Mouse (Mus musculus): ENCODE results near the gene Ppp6r2. TPM values are rescaled to one million over a fixed set of nuclear protein-coding genes. Genes with fewer than 3 reads are reported as not detected.

Ppp6r2 gene
- polyA plus RNA-seq, 1 experiment from 2014 or later = 18.2 TPM

GRCm38 (mm10) chr15:89300600-89300999 is 89.2 kb downstream of the Ppp6r2 start:
- 92% methylated on average over 8 of the region's 8 CpGs for WGBS
- peaks cover 61% of the 10 kb centered on the region for H3K36me3 ChIP-seq (ENCODE audit: control insufficient read depth, insufficient read depth)
- ATAC-seq (replicated peaks; ENCODE audit: extremely low read depth, insufficient read depth, low FRiP score) = no peak
- H3K4me3 ChIP-seq (ENCODE audit: low read length) = no peak overlapping the region
- no peaks in the 10 kb centered on the region for H3K9me3 ChIP-seq (replicated peaks; ENCODE audit: control insufficient read depth, low read length)
- no peak overlapping the region for H3K4me2 ChIP-seq (ENCODE audit: low read depth, low read length)
- H3K27ac ChIP-seq (ENCODE audit: low read length) = no peak overlapping the region
- no peak overlapping the region for H3K9ac ChIP-seq (ENCODE audit: low read length)
- H3K27me3 ChIP-seq (ENCODE audit: control insufficient read depth, insufficient read depth, low read length) = no peaks in the 10 kb centered on the region
- H3K4me1 ChIP-seq (ENCODE audit: control insufficient read depth, insufficient read depth, low read length) = peaks cover 9% of the 10 kb centered on the region

DNA sequence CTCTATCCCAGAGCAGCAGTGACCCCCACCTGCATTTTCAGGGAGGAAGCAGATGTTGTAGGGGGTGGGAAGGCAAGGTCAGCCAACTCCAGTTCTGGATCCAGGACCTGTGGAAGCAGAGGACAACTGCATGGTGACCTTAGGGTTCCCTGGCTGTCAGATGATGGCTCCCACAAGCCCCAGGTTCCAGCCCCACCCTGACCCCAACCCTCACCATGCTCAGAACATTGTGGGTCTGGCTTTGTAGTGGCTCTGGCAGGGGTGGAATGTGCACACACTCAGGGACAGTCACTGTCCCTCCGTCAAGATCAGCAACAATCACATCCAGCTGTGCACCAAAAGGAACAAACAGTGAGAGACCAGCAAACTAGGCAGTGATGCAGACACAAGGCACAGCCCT is 94.6 kb downstream of the Ppp6r2 start:
- no peak overlapping the region for H3K4me3 ChIP-seq (ENCODE audit: low read length)
- peaks cover 15% of the 10 kb centered on the region for H3K4me1 ChIP-seq (ENCODE audit: control insufficient read depth, insufficient read depth, low read length)
- no peak overlapping the region for H3K9ac ChIP-seq (ENCODE audit: low read length)
- H3K36me3 ChIP-seq (ENCODE audit: control insufficient read depth, insufficient read depth) = peaks cover 39% of the 10 kb centered on the region
- H3K27ac ChIP-seq (ENCODE audit: low read length) = no peak overlapping the region
- H3K9me3 ChIP-seq (replicated peaks; ENCODE audit: control insufficient read depth, low read length) = no peaks in the 10 kb centered on the region
- no peaks in the 10 kb centered on the region for H3K27me3 ChIP-seq (ENCODE audit: control insufficient read depth, insufficient read depth, low read length)
- WGBS = 65% methylated on average over 1 of the region's 1 CpGs
- no peak overlapping the region for H3K4me2 ChIP-seq (ENCODE audit: low read depth, low read length)
- no peak for ATAC-seq (replicated peaks; ENCODE audit: extremely low read depth, insufficient read depth, low FRiP score)

DNA sequence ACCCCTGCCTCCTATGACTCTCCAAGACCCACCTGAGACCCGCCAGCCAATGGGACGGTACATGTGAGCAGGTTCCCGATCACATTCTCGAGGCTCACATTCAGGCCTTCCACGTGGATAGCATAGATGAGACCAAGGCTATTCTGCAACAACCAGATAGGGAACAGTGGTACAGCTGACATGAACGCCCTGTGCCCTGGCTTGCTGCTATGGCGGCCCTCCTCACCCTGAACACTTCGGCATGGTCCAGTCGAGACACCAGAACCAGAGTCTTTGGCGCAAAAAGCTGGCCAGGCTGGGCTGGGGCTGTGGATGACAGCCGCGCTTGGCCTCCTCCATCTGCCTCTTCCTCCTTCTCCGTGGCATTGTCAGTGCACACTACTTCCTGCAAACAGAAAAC is 96.1 kb downstream of the Ppp6r2 start:
- WGBS = 89% methylated on average over 13 of the region's 13 CpGs
- Histone ChIP-seq H3K9me3 (replicated peaks; ENCODE audit: control insufficient read depth, low read length) (no peaks in the 10 kb centered on the region), H3K4me2 (ENCODE audit: low read depth, low read length) (no peak overlapping the region), H3K27ac (ENCODE audit: low read length) (no peak overlapping the region), H3K4me1 (ENCODE audit: control insufficient read depth, insufficient read depth, low read length) (peaks cover 15% of the 10 kb centered on the region), H3K27me3 (ENCODE audit: control insufficient read depth, insufficient read depth, low read length) (no peaks in the 10 kb centered on the region), H3K36me3 (ENCODE audit: control insufficient read depth, insufficient read depth) (peaks cover 24% of the 10 kb centered on the region), H3K9ac (ENCODE audit: low read length) (no peak overlapping the region), H3K4me3 (ENCODE audit: low read length) (no peak overlapping the region)
- ATAC-seq (replicated peaks; ENCODE audit: extremely low read depth, insufficient read depth, low FRiP score) = no peak

GRCm38 (mm10) chr15:89308406-89309139 is 97.2 kb downstream of the Ppp6r2 start:
- Histone ChIP-seq H3K4me2 (ENCODE audit: low read depth, low read length) (no peak overlapping the region), H3K9ac (ENCODE audit: low read length) (no peak overlapping the region), H3K27ac (ENCODE audit: low read length) (no peak overlapping the region), H3K9me3 (replicated peaks; ENCODE audit: control insufficient read depth, low read length) (no peaks in the 10 kb centered on the region), H3K4me3 (ENCODE audit: low read length) (no peak overlapping the region), H3K4me1 (ENCODE audit: control insufficient read depth, insufficient read depth, low read length) (peaks cover 22% of the 10 kb centered on the region), H3K27me3 (ENCODE audit: control insufficient read depth, insufficient read depth, low read length) (no peaks in the 10 kb centered on the region), H3K36me3 (ENCODE audit: control insufficient read depth, insufficient read depth) (peaks cover 17% of the 10 kb centered on the region; the same call in 1 of the 2 replicates)
- no peak for ATAC-seq (replicated peaks; ENCODE audit: extremely low read depth, insufficient read depth, low FRiP score)
- 73% methylated on average over 7 of the region's 7 CpGs for WGBS

DNA sequence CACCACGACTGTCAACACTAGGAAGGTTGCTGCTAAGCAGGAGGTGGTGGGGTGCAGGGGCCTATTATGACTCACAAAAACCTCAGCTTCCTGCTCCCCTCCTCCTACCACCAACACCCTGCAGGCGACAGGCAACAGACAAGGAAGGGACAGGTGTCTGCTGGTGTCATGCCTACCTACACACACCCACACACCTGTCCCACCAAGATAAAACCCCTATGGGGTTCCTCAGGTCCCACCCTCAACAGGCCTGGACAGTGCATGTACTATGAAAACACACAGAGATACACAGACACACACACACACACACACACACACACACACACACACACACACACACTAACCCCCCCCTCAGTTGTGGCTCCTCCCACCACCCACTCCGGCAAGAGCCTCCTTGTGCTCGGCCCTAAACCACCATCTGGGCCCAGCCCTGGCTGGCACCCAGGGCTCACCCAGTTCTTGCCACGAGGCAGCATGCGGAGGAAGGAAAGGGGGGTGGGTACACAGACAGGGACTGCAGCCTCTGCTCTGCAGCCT is 98.7 kb downstream of the Ppp6r2 start:
- Histone ChIP-seq H3K9me3 (replicated peaks; ENCODE audit: control insufficient read depth, low read length) (no peaks in the 10 kb centered on the region), H3K9ac (ENCODE audit: low read length) (no peak overlapping the region), H3K4me1 (ENCODE audit: control insufficient read depth, insufficient read depth, low read length) (peaks cover 29% of the 10 kb centered on the region), H3K4me2 (ENCODE audit: low read depth, low read length) (no peak overlapping the region), H3K27ac (ENCODE audit: low read length) (no peak overlapping the region; the same call in 1 of the 2 replicates), H3K4me3 (ENCODE audit: low read length) (no peak overlapping the region), H3K36me3 (ENCODE audit: control insufficient read depth, insufficient read depth) (peaks cover 6% of the 10 kb centered on the region; the same call in 1 of the 2 replicates), H3K27me3 (ENCODE audit: control insufficient read depth, insufficient read depth, low read length) (no peaks in the 10 kb centered on the region)
- ATAC-seq (replicated peaks; ENCODE audit: extremely low read depth, insufficient read depth, low FRiP score) = peak; percentile 37; the same call in 1 of the 2 replicates
- WGBS = 53% methylated on average over 6 of the region's 6 CpGs

DNA sequence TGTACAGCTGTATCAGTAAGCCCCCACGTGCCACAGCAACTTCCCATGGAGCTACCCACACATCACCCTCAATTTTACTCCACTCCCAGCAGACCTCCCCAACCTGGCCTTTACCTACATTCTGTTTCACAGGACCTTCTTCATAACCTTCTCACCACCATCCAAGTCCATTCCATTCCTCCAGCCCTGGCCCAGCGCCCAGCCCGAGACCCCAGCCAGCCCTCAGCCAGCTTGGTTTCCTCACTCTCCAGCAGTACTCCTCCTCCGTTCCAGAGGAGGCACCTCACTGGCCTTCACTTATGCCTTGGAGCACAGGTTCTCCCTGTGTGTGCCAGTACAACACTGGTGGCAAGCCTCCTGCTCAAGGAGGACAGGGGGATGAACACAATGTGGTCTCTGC is 102.0 kb downstream of the Ppp6r2 start:
- Histone ChIP-seq H3K4me3 (ENCODE audit: low read length) (no peak overlapping the region), H3K4me1 (ENCODE audit: control insufficient read depth, insufficient read depth, low read length) (peaks cover 29% of the 10 kb centered on the region), H3K9ac (ENCODE audit: low read length) (no peak overlapping the region), H3K9me3 (replicated peaks; ENCODE audit: control insufficient read depth, low read length) (no peaks in the 10 kb centered on the region), H3K4me2 (ENCODE audit: low read depth, low read length) (no peak overlapping the region; the same call in 1 of the 2 replicates), H3K27me3 (ENCODE audit: control insufficient read depth, insufficient read depth, low read length) (no peaks in the 10 kb centered on the region), H3K27ac (ENCODE audit: low read length) (no peak overlapping the region), H3K36me3 (ENCODE audit: control insufficient read depth, insufficient read depth) (no peaks in the 10 kb centered on the region)
- WGBS = 53% methylated on average over 4 of the region's 4 CpGs
- no peak for ATAC-seq (replicated peaks; ENCODE audit: extremely low read depth, insufficient read depth, low FRiP score)

DNA sequence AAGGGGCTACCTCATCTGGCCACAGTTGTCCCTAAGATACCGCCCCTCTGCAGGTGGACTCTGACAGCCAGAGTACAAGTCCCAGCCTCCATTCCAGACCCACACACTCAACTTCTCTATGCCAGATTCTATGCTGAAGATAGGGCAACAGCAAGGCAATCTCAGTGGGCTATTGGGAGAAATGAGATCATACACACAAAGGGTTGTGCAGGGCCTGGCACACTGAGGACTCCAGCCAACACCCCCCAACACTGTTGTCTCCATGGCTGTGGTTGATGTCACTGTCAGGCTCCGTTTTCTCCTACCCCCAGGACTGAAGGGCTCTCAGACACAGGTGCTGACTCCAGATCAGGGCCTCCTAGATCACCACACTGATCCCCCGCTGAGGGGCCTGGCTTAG is 102.8 kb downstream of the Ppp6r2 start:
- H3K27me3 ChIP-seq (ENCODE audit: control insufficient read depth, insufficient read depth, low read length) = no peaks in the 10 kb centered on the region
- H3K9me3 ChIP-seq (replicated peaks; ENCODE audit: control insufficient read depth, low read length) = no peaks in the 10 kb centered on the region
- ATAC-seq (replicated peaks; ENCODE audit: extremely low read depth, insufficient read depth, low FRiP score) = no peak
- no peaks in the 10 kb centered on the region for H3K36me3 ChIP-seq (ENCODE audit: control insufficient read depth, insufficient read depth)
- peaks cover 21% of the 10 kb centered on the region for H3K4me1 ChIP-seq (ENCODE audit: control insufficient read depth, insufficient read depth, low read length)
- H3K4me2 ChIP-seq (ENCODE audit: low read depth, low read length) = peak overlapping the region; percentile 76
- WGBS = 28% methylated on average over 3 of the region's 3 CpGs
- H3K4me3 ChIP-seq (ENCODE audit: low read length) = peak overlapping the region; percentile 88
- H3K27ac ChIP-seq (ENCODE audit: low read length) = no peak overlapping the region
- peak overlapping the region; percentile 94 for H3K9ac ChIP-seq (ENCODE audit: low read length)

DNA sequence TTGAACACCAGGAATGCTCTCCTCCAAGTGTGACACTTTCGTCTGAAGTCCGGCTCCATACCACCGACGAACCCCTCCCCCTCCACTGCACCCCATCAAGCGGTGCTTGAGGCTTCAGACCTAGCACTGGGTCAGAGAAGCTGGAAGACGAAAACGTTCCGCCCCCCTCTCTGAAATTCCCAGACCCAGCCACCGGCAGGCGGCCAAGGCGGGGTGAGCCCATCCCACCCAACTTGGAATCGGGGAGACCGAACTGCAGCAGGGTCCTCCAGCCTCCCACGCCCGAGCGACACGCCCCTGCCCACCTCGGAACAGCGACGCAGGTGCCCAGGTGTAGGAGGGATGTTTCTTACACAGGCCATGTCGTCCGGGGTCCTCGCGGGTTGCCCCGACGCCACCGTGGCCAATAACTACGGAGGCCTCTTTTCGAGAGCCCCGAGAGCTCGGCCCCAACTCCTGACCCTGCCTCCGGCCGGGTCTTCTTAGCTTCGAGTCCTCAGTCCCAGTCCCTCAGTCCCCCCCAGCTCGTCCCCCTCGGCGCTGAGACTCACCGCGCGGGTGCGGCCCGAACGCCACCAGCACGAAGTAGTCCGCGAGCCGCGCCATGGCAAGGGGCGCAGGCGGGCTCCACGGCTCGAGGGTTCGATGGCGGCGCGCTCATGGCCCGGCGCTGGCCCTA is 103.3 kb downstream of the Ppp6r2 start:
- WGBS = under 1% methylated on average over 58 of the region's 58 CpGs
- Histone ChIP-seq H3K4me3 (ENCODE audit: low read length) (peak overlapping the region; percentile 88), H3K9me3 (replicated peaks; ENCODE audit: control insufficient read depth, low read length) (no peaks in the 10 kb centered on the region), H3K4me1 (ENCODE audit: control insufficient read depth, insufficient read depth, low read length) (peaks cover 18% of the 10 kb centered on the region), H3K4me2 (ENCODE audit: low read depth, low read length) (peak overlapping the region; percentile 76), H3K27ac (ENCODE audit: low read length) (peak overlapping the region; percentile 56; the same call in 1 of the 2 replicates), H3K36me3 (ENCODE audit: control insufficient read depth, insufficient read depth) (no peaks in the 10 kb centered on the region), H3K9ac (ENCODE audit: low read length) (peak overlapping the region; percentile 94), H3K27me3 (ENCODE audit: control insufficient read depth, insufficient read depth, low read length) (no peaks in the 10 kb centered on the region)
- ATAC-seq (replicated peaks; ENCODE audit: extremely low read depth, insufficient read depth, low FRiP score) = peak; percentile 37

- Histone ChIP-seq H3K27me3 (ENCODE audit: control insufficient read depth, insufficient read depth, low read length) (no peaks in the 10 kb centered on the region), H3K36me3 (ENCODE audit: control insufficient read depth, insufficient read depth) (no peaks in the 10 kb centered on the region), H3K9ac (ENCODE audit: low read length) (peak within 1 kb of the TSS; percentile 94), H3K4me3 (ENCODE audit: low read length) (peak within 1 kb of the TSS; percentile 88), H3K4me2 (ENCODE audit: low read depth, low read length) (peak within 1 kb of the TSS; percentile 76), H3K9me3 (replicated peaks; ENCODE audit: control insufficient read depth, low read length) (no peaks in the 10 kb centered on the region), H3K27ac (ENCODE audit: low read length) (peak within 1 kb of the TSS; percentile 78), H3K4me1 (ENCODE audit: control insufficient read depth, insufficient read depth, low read length) (peaks cover 18% of the 10 kb centered on the region)
- ATAC-seq (replicated peaks; ENCODE audit: extremely low read depth, insufficient read depth, low FRiP score) = peak; percentile 99
- WGBS = under 1% methylated on average over 37 of the region's 37 CpGs
These were observed 103.9 kb downstream of the Ppp6r2 start, which contains the start of gene Sbf1 for GRCm38 (mm10) chr15:89315190-89315731. Gene Sbf1 (minus strand): TSS chr15:89315311.

Data from heart, embryonic 16.5 days (tissue).